Mouse (Mus musculus) forebrain, embryonic 14.5 days (tissue): Measurements from ENCODE around the gene Phtf2. TPM values are rescaled to one million over a fixed set of nuclear protein-coding genes. Genes with fewer than 3 reads are reported as not detected.

Experiments used
- ATAC-seq: fragments of 200-750 bp; cut with Nextera tagmentation; 2 replicates; pipeline ENCODE4 v1.8.0; 2017; ENCODE audit warnings: mild to moderate bottlenecking, moderate library complexity
- DNase-seq: peaks from one replicate; pipeline ENCODE4 v3.0.0-alpha.2; 2015; ENCODE audit warnings: low spot score
- H3K27ac ChIP-seq: fragments of 300-500 bp; sonication (generic); 2 replicates; pipeline ENCODE4 v1.5.1; 2014; ENCODE audit warnings: low read depth, mild to moderate bottlenecking, control low read depth, low read length, moderate library complexity
- H3K27me3 ChIP-seq: fragments of 300-500 bp; sonication (generic); replicated peaks from 2 replicates; pipeline ENCODE4 v1.6.1; 2014; ENCODE audit warnings: low read length, control low read depth, mixed read lengths; ENCODE audit not compliant: control insufficient read depth, insufficient read depth
- H3K36me3 ChIP-seq: fragments of 300-500 bp; sonication (generic); 2 replicates; pipeline ENCODE4 v1.6.1; 2014; ENCODE audit warnings: low read length, control low read depth; ENCODE audit not compliant: control insufficient read depth, insufficient read depth
- H3K4me1 ChIP-seq: fragments of 300-500 bp; sonication (generic); 2 replicates; pipeline ENCODE4 v1.6.1; 2014; ENCODE audit warnings: antibody characterized with exemption, low read length, control low read depth; ENCODE audit not compliant: control insufficient read depth, insufficient read depth
- H3K4me2 ChIP-seq: fragments of 300-500 bp; sonication (generic); 2 replicates; pipeline ENCODE4 v1.6.1; 2014; ENCODE audit warnings: mild to moderate bottlenecking, control low read depth, low read length
- H3K4me3 ChIP-seq: fragments of 300-500 bp; sonication (generic); 2 replicates; pipeline ENCODE4 v1.5.1; 2014; ENCODE audit warnings: low read depth, low read length, control low read depth
- H3K9ac ChIP-seq: fragments of 300-500 bp; sonication (generic); 2 replicates; pipeline ENCODE4 v1.6.1; 2014; ENCODE audit warnings: mild to moderate bottlenecking, low read length, control low read depth, moderate library complexity
- H3K9me3 ChIP-seq: fragments of 300-500 bp; sonication (generic); replicated peaks from 2 replicates; pipeline ENCODE4 v1.6.1; 2016; ENCODE audit warnings: low read length, control low read depth, mixed read lengths; ENCODE audit not compliant: control insufficient read depth
- WGBS: fragments of 180-500 bp; shearing (Covaris S2); extraction: QIAGEN DNeasy Blood & Tissue Kit; methylation state at CpG from one replicate; pipeline ENCODE4 v1.1.7; 2014; 5-methylcytosine and 5-hydroxymethylcytosine counted together
- polyA plus RNA-seq: library from polyadenylated mRNA; unstranded; fragments of >200 nt; fragmentation: Nextera tagmentation; extraction: Ambion mirVana; gene quantifications from 2 replicates; pipeline ENCODE4 v1.2.1, GENCODE M21; 2014

The Phtf2 gene
- polyA plus RNA-seq, 1 experiment from 2014 or later, result 18.4 TPM

GRCm38 (mm10) chr5:20847010-20847409 lies 34.9 kb downstream of the Phtf2 start:
- WGBS, result 90% methylated on average over 2 of the region's 2 CpGs
- no peaks in the 10 kb centered on the region for H3K27me3 ChIP-seq
- ATAC-seq, result no peak
- H3K4me3 ChIP-seq, result no peak overlapping the region
- 0 out of 2 replicates have a peak, but pooled peaks cover 5% of the 10 kb centered on the region for H3K4me1 ChIP-seq
- no peaks in the 10 kb centered on the region for H3K36me3 ChIP-seq
- no peaks in the 10 kb centered on the region for H3K9me3 ChIP-seq
- H3K4me2 ChIP-seq, result no peak overlapping the region
- H3K27ac ChIP-seq, result no peak overlapping the region
- no peak for DNase-seq
- no peak overlapping the region for H3K9ac ChIP-seq

GRCm38 (mm10) chr5:20843816-20844215 lies 38.1 kb downstream of the Phtf2 start:
- 37% methylated on average over 2 of the region's 2 CpGs for WGBS
- Histone ChIP-seq H3K4me2 (no peak overlapping the region), H3K9me3 (no peaks in the 10 kb centered on the region), H3K27me3 (no peaks in the 10 kb centered on the region), H3K9ac (no peak overlapping the region), H3K27ac (no peak overlapping the region), H3K4me3 (no peak overlapping the region), H3K4me1 (0 out of 2 replicates have a peak, but pooled peaks cover 5% of the 10 kb centered on the region), H3K36me3 (no peaks in the 10 kb centered on the region)
- DNase-seq (peak; percentile 83), ATAC-seq (peak; percentile 77)

- H3K4me2 ChIP-seq, result no peak overlapping the region
- DNase-seq, result no peak
- 55% methylated on average over 2 of the region's 3 CpGs for WGBS
- no peak overlapping the region for H3K9ac ChIP-seq
- 0 out of 2 replicates have a peak, but pooled peaks cover 5% of the 10 kb centered on the region for H3K4me1 ChIP-seq
- ATAC-seq, result peak; percentile 59
- H3K27ac ChIP-seq, result no peak overlapping the region
- no peak overlapping the region for H3K4me3 ChIP-seq
- H3K36me3 ChIP-seq, result no peaks in the 10 kb centered on the region
- H3K9me3 ChIP-seq, result no peaks in the 10 kb centered on the region
- H3K27me3 ChIP-seq, result no peaks in the 10 kb centered on the region
Measured at GRCm38 (mm10) chr5:20843405-20843804, 38.5 kb downstream of the Phtf2 start.

GRCm38 (mm10) chr5:20837082-20837481 lies 44.8 kb downstream of the Phtf2 start:
- no peak overlapping the region for H3K27ac ChIP-seq
- ATAC-seq, result no peak
- DNase-seq, result no peak
- H3K9ac ChIP-seq, result no peak overlapping the region
- no peaks in the 10 kb centered on the region for H3K27me3 ChIP-seq
- H3K36me3 ChIP-seq, result no peaks in the 10 kb centered on the region
- H3K4me3 ChIP-seq, result no peak overlapping the region
- H3K9me3 ChIP-seq, result no peaks in the 10 kb centered on the region
- H3K4me2 ChIP-seq, result no peak overlapping the region
- no peaks in the 10 kb centered on the region for H3K4me1 ChIP-seq
- WGBS, result 97% methylated on average over 1 of the region's 1 CpGs

- 90% methylated on average over 1 of the region's 1 CpGs for WGBS
- Histone ChIP-seq H3K9ac (no peak overlapping the region), H3K27ac (no peak overlapping the region), H3K27me3 (no peaks in the 10 kb centered on the region), H3K4me1 (no peaks in the 10 kb centered on the region), H3K9me3 (no peaks in the 10 kb centered on the region), H3K36me3 (0 out of 2 replicates have a peak, but pooled peaks cover 2% of the 10 kb centered on the region), H3K4me2 (no peak overlapping the region), H3K4me3 (no peak overlapping the region)
- no peak for ATAC-seq
- no peak for DNase-seq
Measured at GRCm38 (mm10) chr5:20834399-20834798, 47.5 kb downstream of the Phtf2 start.

- H3K4me1 ChIP-seq, result no peaks in the 10 kb centered on the region
- 0 out of 2 replicates have a peak, but pooled peaks cover 2% of the 10 kb centered on the region for H3K36me3 ChIP-seq
- no peaks in the 10 kb centered on the region for H3K9me3 ChIP-seq
- DNase-seq, result no peak
- H3K27me3 ChIP-seq, result no peaks in the 10 kb centered on the region
- H3K9ac ChIP-seq, result no peak overlapping the region
- 93% methylated on average over 2 of the region's 2 CpGs for WGBS
- H3K4me2 ChIP-seq, result no peak overlapping the region
- H3K4me3 ChIP-seq, result no peak overlapping the region
- H3K27ac ChIP-seq, result no peak overlapping the region
- ATAC-seq, result no peak
Measured at GRCm38 (mm10) chr5:20831433-20831832, 50.5 kb downstream of the Phtf2 start.

- H3K9ac ChIP-seq, result no peak overlapping the region
- no peak overlapping the region for H3K4me2 ChIP-seq
- H3K4me1 ChIP-seq, result no peaks in the 10 kb centered on the region
- DNase-seq (no peak), ATAC-seq (no peak)
- no peak overlapping the region for H3K4me3 ChIP-seq
- H3K36me3 ChIP-seq, result 0 out of 2 replicates have a peak, but pooled peaks cover 2% of the 10 kb centered on the region
- H3K27ac ChIP-seq, result no peak overlapping the region
- H3K9me3 ChIP-seq, result no peaks in the 10 kb centered on the region
- WGBS, result 100% methylated on average over 1 of the region's 1 CpGs
- no peaks in the 10 kb centered on the region for H3K27me3 ChIP-seq
Measured at GRCm38 (mm10) chr5:20830717-20831116, 51.2 kb downstream of the Phtf2 start.

GRCm38 (mm10) chr5:20821647-20822046 lies 60.3 kb downstream of the Phtf2 start:
- Histone ChIP-seq H3K4me1 (no peaks in the 10 kb centered on the region), H3K27ac (no peak overlapping the region), H3K9ac (no peak overlapping the region), H3K36me3 (no peaks in the 10 kb centered on the region), H3K27me3 (no peaks in the 10 kb centered on the region), H3K9me3 (no peaks in the 10 kb centered on the region), H3K4me2 (no peak overlapping the region), H3K4me3 (no peak overlapping the region)
- ATAC-seq (no peak), DNase-seq (no peak)
- WGBS, result 97% methylated on average over 1 of the region's 1 CpGs

- no peak for DNase-seq
- no peak for ATAC-seq
- H3K36me3 ChIP-seq, result no peaks in the 10 kb centered on the region
Measured at GRCm38 (mm10) chr5:20821122-20821521, 60.8 kb downstream of the Phtf2 start.

More at GRCm38 (mm10) chr5:20821122-20821521, 60.8 kb downstream of the Phtf2 start:
- Histone ChIP-seq H3K4me2 (no peak overlapping the region), H3K27me3 (no peaks in the 10 kb centered on the region), H3K9ac (no peak overlapping the region), H3K9me3 (no peaks in the 10 kb centered on the region), H3K27ac (no peak overlapping the region), H3K4me3 (no peak overlapping the region), H3K4me1 (no peaks in the 10 kb centered on the region)
